Mouse (Mus musculus): ENCODE data around the gene Bcl2a1b. TPM values are rescaled to one million over a fixed set of nuclear protein-coding genes. Genes with fewer than 3 reads are reported as not detected.

The Bcl2a1b gene
- total RNA-seq, 2 experiments from 2014 or later, result 0.45 TPM; not detected in 1

- no peak for DNase-seq
Measured at GRCm38 (mm10) chr9:89253400-89253799, 54.4 kb downstream of the Bcl2a1b start.

- no peak for DNase-seq
Measured at GRCm38 (mm10) chr9:89256556-89257335, 57.7 kb downstream of the Bcl2a1b start.

Other genes with a start within 250 kb of the Bcl2a1b start
- not detected for gene Bcl2a1a, start 242.3 kb upstream of the Bcl2a1b start, total RNA-seq (2021)
- gene Trim43b, start 106.4 kb upstream of the Bcl2a1b start, total RNA-seq (2021), result under 1 TPM in 1 of 2 experiments, not detected in 1; 0.27 TPM
- not detected for gene Gm29094, start 170 bp downstream of the Bcl2a1b start, total RNA-seq (2021)
- 10 to 100 TPM; 31.0 to 34.8 TPM for gene Mthfs, start 11.5 kb downstream of the Bcl2a1b start, total RNA-seq (2021)